Mouse (Mus musculus) heart, postnatal 0 days (tissue): ENCODE measurements around the gene Plcl2. TPM values are rescaled to one million over a fixed set of nuclear protein-coding genes. Genes with fewer than 3 reads are reported as not detected.
A peak's percentile ranks its signal among the peaks of the same experiment; 100 is the strongest.

ENCODE experiments used
- ATAC-seq: fragments of 200-750 bp; cut with Nextera tagmentation; 2 replicates; pipeline ENCODE4 v1.8.0; 2017; ENCODE audit warnings: low read depth, moderate number of reproducible peaks, moderate library complexity; ENCODE audit not compliant: insufficient read depth
- DNase-seq: peaks from one replicate; pipeline ENCODE4 v3.0.0-alpha.2; 2016; ENCODE audit warnings: low spot score
- H3K27ac ChIP-seq: fragments of 300-500 bp; sonication (generic); 2 replicates; pipeline ENCODE4 v1.5.1; 2014; ENCODE audit warnings: low read depth, mild to moderate bottlenecking
- H3K27me3 ChIP-seq: fragments of 300-500 bp; sonication (generic); 2 replicates; pipeline ENCODE4 v1.6.1; 2014; ENCODE audit warnings: low read length, mixed read lengths; ENCODE audit not compliant: control insufficient read depth, insufficient read depth
- H3K36me3 ChIP-seq: fragments of 300-500 bp; sonication (generic); replicated peaks from 2 replicates; pipeline ENCODE4 v1.6.1; 2014; ENCODE audit warnings: low read length, mixed read lengths; ENCODE audit not compliant: control insufficient read depth, insufficient read depth
- H3K4me1 ChIP-seq: fragments of 300-500 bp; sonication (generic); 2 replicates; pipeline ENCODE4 v1.6.1; 2014; ENCODE audit warnings: antibody characterized with exemption; ENCODE audit not compliant: control insufficient read depth, insufficient read depth
- H3K4me2 ChIP-seq: fragments of 300-500 bp; sonication (generic); 2 replicates; pipeline ENCODE4 v1.6.1; 2014; ENCODE audit warnings: low read depth, mild to moderate bottlenecking, low read length, moderate library complexity
- H3K4me3 ChIP-seq: fragments of 300-500 bp; sonication (generic); 2 replicates; pipeline ENCODE4 v1.5.1; 2014; ENCODE audit warnings: low read depth, low read length
- H3K9ac ChIP-seq: fragments of 300-500 bp; sonication (generic); replicated peaks from 2 replicates; pipeline ENCODE4 v1.6.1; 2014; ENCODE audit warnings: low read depth, low read length, mixed read lengths
- H3K9me3 ChIP-seq: fragments of 300-500 bp; sonication (generic); replicated peaks from 2 replicates; pipeline ENCODE4 v1.6.1; 2016; ENCODE audit warnings: low read length; ENCODE audit not compliant: control insufficient read depth
- CTCF ChIP-seq: IDR thresholded peaks from 2 replicates; pipeline ENCODE4 v1.5.1; 2016; ENCODE audit warnings: antibody characterized with exemption, control low read depth, low read depth
- EP300 ChIP-seq: IDR thresholded peaks from 2 replicates; pipeline ENCODE4 v1.6.1; 2016; ENCODE audit warnings: antibody characterized with exemption, low read depth
- WGBS: fragments of 180-500 bp; shearing (Covaris S2); extraction: QIAGEN DNeasy Blood & Tissue Kit; methylation state at CpG from one replicate; pipeline ENCODE4 v1.1.7; 2014; 5-methylcytosine and 5-hydroxymethylcytosine counted together
- polyA plus RNA-seq: library from polyadenylated mRNA; unstranded; fragments of >200 nt; fragmentation: Nextera tagmentation; extraction: Ambion mirVana; gene quantifications from 2 replicates; pipeline ENCODE4 v1.2.1, GENCODE M21; 2015
- total RNA-seq: library from RNA; depleted of rRNA; stranded (reverse); fragments of >200 nt; gene quantifications from 2 replicates; pipeline ENCODE4 v1.2.3, GENCODE M21; 2014; ENCODE audit warnings: low replicate concordance

Plcl2 gene
- total and polyA plus RNA-seq, 2 experiments from 2014 or later = 2.4 to 22.7 TPM

DNA sequence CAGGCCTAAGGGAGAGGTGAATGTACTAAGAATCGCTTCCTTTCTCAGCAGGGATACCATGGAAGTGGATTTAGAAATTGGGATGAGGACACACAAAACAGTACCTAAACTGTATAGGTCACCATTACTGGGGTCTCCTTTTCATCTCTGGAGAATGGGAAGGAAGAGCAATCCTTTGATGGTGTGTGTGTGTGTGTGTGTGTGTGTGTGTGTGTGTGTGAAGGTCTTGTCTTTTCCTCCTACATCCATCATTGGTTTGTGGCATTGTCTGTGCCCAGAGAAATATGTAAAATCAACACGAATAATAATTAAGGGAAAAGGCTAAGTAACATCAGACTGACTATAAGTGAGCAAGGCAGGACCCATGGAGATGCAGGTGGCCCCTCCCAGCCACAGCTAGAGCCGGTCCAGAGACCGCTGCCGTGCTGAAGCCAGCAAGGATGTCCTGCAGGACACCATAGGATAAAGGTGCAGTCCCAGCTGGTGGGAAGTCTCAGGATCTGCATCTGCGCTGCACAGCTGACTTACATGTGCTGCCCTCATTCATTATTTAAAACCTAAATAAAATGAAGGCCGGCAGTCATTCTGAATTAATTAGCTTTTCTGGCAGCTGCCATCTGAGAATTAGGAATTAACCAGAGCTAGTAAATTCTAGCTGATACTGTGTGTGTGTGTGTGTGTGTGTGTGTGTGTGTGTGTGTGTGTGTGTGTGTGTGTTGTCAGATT lies 201.5 kb downstream of the Plcl2 start:
- Histone ChIP-seq H3K4me3 (no peak overlapping the region), H3K4me2 (no peak overlapping the region), H3K27ac (no peak overlapping the region), H3K9me3 (peaks cover 6% of the 10 kb centered on the region; the same call in 1 of the 2 replicates), H3K9ac (no peak overlapping the region), H3K4me1 (no peaks in the 10 kb centered on the region), H3K36me3 (no peaks in the 10 kb centered on the region), H3K27me3 (no peaks in the 10 kb centered on the region)
- TF ChIP-seq EP300 = no peak
- no peak for TF ChIP-seq CTCF
- DNase-seq (no peak), ATAC-seq (no peak)
- 86% methylated on average over 7 of the region's 7 CpGs for whole genome bisulfite sequencing

DNA sequence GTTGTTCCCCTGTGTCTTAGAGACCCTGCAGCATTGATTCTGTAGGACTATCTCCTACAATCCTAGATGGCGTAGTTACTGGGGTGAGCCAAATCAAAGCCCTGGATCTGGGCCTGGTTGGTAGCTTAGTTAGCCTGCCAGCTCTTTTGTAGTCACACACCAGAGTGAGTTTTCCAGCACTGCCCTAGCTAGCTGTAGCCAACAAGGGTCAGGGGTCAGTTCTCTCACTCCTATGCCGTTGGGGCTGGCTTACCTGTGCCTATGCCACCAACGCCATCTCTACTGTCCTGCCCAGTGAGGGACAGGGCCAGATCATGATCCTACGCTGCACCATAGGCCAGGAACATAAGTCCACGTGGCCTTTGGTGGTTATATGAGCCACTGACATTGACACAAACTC lies 208.4 kb downstream of the Plcl2 start:
- no peaks in the 10 kb centered on the region for H3K4me1 ChIP-seq
- no peak for ATAC-seq
- TF ChIP-seq EP300 (no peak), CTCF (no peak)
- peaks cover 6% of the 10 kb centered on the region; the same call in 1 of the 2 replicates for H3K9me3 ChIP-seq
- no peak overlapping the region for H3K27ac ChIP-seq
- no peaks in the 10 kb centered on the region for H3K27me3 ChIP-seq
- 76% methylated on average over 5 of the region's 5 CpGs for WGBS
- H3K4me3 ChIP-seq = no peak overlapping the region
- no peak overlapping the region for H3K4me2 ChIP-seq
- no peak for DNase-seq
- no peaks in the 10 kb centered on the region for H3K36me3 ChIP-seq
- H3K9ac ChIP-seq = no peak overlapping the region

DNA sequence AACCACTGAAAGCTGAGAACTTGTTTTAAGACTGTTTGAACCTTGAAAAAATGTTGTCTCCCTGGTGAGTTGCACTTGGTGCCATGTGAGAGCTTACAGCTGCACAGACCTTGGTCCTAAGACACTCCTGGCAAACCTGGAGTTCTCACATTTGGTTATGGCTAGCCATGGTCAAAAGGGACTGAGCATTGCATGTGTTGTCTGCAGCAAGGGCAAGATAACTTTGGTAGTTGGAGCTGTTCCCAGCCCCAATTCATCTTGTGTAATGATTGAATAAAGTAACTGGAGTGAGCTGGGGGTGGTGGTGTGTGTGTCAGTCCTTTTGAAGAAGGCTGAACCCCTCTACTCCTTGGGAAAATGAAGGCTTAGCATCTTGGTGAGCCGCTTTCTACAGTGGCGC lies 215.2 kb downstream of the Plcl2 start:
- Histone ChIP-seq H3K4me1 (peaks cover 12% of the 10 kb centered on the region), H3K4me3 (no peak overlapping the region), H3K4me2 (no peak overlapping the region), H3K36me3 (no peaks in the 10 kb centered on the region), H3K9me3 (no peaks in the 10 kb centered on the region), H3K27me3 (no peaks in the 10 kb centered on the region), H3K9ac (no peak overlapping the region), H3K27ac (peak overlapping the region; percentile 51; the same call in 1 of the 2 replicates)
- peak; percentile 53; the same call in 1 of the 2 replicates for ATAC-seq
- DNase-seq = peak; percentile 63
- TF ChIP-seq EP300 (no peak), CTCF (no peak)
- 87% methylated on average over 2 of the region's 2 CpGs for WGBS

DNA sequence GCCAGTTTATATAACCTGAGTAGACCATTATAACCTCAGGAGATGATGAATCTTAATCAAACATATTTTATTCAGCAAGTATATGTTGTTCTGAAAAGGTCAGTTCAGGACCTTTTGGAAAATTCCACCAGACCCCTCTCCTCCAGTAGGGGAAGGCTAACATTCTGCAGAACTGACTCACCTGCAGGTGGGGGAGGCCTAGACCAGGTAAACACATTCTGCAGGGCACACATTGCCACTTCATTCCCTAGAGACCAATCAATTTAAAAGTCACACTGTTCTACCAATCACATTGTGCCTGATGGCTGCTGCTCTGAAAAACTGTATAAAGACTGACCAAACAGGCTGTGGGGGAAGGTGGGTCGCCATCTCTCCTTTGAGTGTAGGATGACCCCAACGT lies 217.1 kb downstream of the Plcl2 start:
- no peak overlapping the region for H3K4me3 ChIP-seq
- no peaks in the 10 kb centered on the region for H3K27me3 ChIP-seq
- peaks cover 12% of the 10 kb centered on the region for H3K4me1 ChIP-seq
- H3K36me3 ChIP-seq = no peaks in the 10 kb centered on the region
- ATAC-seq = no peak
- H3K4me2 ChIP-seq = no peak overlapping the region
- H3K9me3 ChIP-seq = no peaks in the 10 kb centered on the region
- DNase-seq = no peak
- H3K27ac ChIP-seq = no peak overlapping the region
- TF ChIP-seq EP300 (no peak), CTCF (no peak)
- H3K9ac ChIP-seq = no peak overlapping the region
- WGBS = 75% methylated on average over 2 of the region's 2 CpGs

DNA sequence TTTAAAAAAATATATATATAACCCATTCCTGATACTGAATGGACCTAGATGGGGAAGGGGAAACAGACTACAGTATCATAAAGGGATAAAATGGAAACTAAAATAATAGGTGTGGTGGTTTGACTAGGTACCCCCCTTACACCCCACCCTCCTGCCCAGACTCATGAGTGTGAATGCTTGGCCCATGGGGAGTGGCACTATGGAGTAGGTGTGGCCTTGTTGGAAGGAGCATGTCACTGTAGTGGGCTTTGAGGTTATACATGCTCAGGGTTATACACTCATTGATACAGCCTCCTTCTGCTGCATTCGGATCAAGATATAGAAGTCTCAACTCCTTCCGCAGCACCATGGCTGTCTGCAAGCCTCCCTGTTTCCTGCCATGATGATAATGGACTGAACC lies 219.8 kb downstream of the Plcl2 start:
- Histone ChIP-seq H3K27ac (no peak overlapping the region), H3K4me1 (peaks cover 12% of the 10 kb centered on the region), H3K9me3 (no peaks in the 10 kb centered on the region), H3K9ac (no peak overlapping the region), H3K27me3 (no peaks in the 10 kb centered on the region), H3K36me3 (no peaks in the 10 kb centered on the region), H3K4me3 (no peak overlapping the region), H3K4me2 (no peak overlapping the region)
- TF ChIP-seq EP300 (no peak), CTCF (no peak)
- ATAC-seq (no peak), DNase-seq (no peak)
- 76% methylated on average over 2 of the region's 2 CpGs for WGBS

DNA sequence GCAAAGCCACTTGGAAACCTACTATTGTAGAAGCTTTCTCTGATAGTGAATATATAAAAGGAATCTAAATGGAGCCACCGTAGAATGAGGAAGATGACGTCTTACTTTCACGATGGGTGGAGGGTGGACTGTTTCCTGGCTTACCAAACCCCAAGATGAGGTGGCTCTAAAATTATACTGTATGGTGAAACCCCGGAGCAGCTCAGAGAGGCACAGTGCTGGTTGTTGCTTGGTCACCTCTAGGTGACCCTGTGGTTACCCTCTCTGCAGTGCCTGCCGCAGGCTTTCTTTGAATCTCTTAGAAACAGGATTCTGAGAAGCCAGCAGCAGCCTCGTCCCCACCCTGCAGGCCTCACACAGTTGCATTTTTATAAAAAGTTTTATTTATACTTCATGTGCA lies 220.4 kb downstream of the Plcl2 start:
- no peaks in the 10 kb centered on the region for H3K36me3 ChIP-seq
- H3K9ac ChIP-seq = no peak overlapping the region
- H3K4me1 ChIP-seq = peaks cover 9% of the 10 kb centered on the region
- 78% methylated on average over 6 of the region's 6 CpGs for WGBS
- H3K27ac ChIP-seq = no peak overlapping the region
- ATAC-seq (no peak), DNase-seq (no peak)
- no peak overlapping the region for H3K4me3 ChIP-seq
- H3K4me2 ChIP-seq = no peak overlapping the region
- H3K9me3 ChIP-seq = no peaks in the 10 kb centered on the region
- TF ChIP-seq EP300 (no peak), CTCF (no peak)
- H3K27me3 ChIP-seq = no peaks in the 10 kb centered on the region
